Mouse (Mus musculus) embryonic fibroblast, embryonic 13.5 days (primary cell): ENCODE results near the gene Adam12.

Experiments
- CTCF ChIP-seq: IDR thresholded peaks from 2 replicates; pipeline ENCODE4 v1.5.1; 2011; ENCODE audit warnings: mild to moderate bottlenecking, control low read depth, low read length, moderate library complexity, borderline replicate concordance; ENCODE audit not compliant: insufficient read depth
- POLR2A ChIP-seq: IDR thresholded peaks from 2 replicates; pipeline ENCODE4 v1.6.1; 2011; ENCODE audit warnings: low read depth, mild to moderate bottlenecking, control low read depth, low read length, moderate library complexity

DNA sequence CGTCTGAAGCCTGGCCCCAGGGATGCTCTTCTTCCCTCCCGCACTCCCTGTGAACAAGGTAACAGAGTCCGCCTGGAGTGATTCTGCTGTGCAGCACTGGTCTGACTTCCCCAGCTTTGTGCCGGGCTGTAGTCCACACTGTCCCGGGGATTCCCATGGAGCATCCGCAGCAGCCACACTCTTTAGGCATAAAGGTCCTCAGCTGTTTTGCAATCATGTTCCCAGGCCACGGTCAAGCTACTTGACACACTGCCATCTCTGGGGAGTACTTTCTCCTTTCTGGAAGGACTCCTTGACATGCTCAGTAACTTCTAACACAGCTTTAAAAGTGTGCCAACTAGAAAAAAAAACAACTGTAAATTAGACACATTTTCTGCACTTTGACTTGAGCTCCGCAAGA is 116.5 kb downstream of the Adam12 start:
- TF ChIP-seq POLR2A: no peak
- no peak for TF ChIP-seq CTCF
